Mouse (Mus musculus) heart, postnatal 0 days (tissue): ENCODE measurements at regions not wholly inside any gene's neighbourhood (a gene's known extent, or its start where the extent isn't known, plus 50 kb on each side); places are given as distances from the start of the nearest gene placed in this dataset.

Experiments
- ATAC-seq: fragments of 200-750 bp; cut with Nextera tagmentation; 2 replicates; pipeline ENCODE4 v1.8.0; 2017; ENCODE audit warnings: low read depth, moderate number of reproducible peaks, moderate library complexity; ENCODE audit not compliant: insufficient read depth
- DNase-seq: peaks from one replicate; pipeline ENCODE4 v3.0.0-alpha.2; 2016; ENCODE audit warnings: low spot score
- H3K27ac ChIP-seq: fragments of 300-500 bp; sonication (generic); 2 replicates; pipeline ENCODE4 v1.5.1; 2014; ENCODE audit warnings: low read depth, mild to moderate bottlenecking
- H3K27me3 ChIP-seq: fragments of 300-500 bp; sonication (generic); 2 replicates; pipeline ENCODE4 v1.6.1; 2014; ENCODE audit warnings: low read length, mixed read lengths; ENCODE audit not compliant: control insufficient read depth, insufficient read depth
- H3K36me3 ChIP-seq: fragments of 300-500 bp; sonication (generic); replicated peaks from 2 replicates; pipeline ENCODE4 v1.6.1; 2014; ENCODE audit warnings: low read length, mixed read lengths; ENCODE audit not compliant: control insufficient read depth, insufficient read depth
- H3K4me1 ChIP-seq: fragments of 300-500 bp; sonication (generic); 2 replicates; pipeline ENCODE4 v1.6.1; 2014; ENCODE audit warnings: antibody characterized with exemption; ENCODE audit not compliant: control insufficient read depth, insufficient read depth
- H3K4me2 ChIP-seq: fragments of 300-500 bp; sonication (generic); 2 replicates; pipeline ENCODE4 v1.6.1; 2014; ENCODE audit warnings: low read depth, mild to moderate bottlenecking, low read length, moderate library complexity
- H3K4me3 ChIP-seq: fragments of 300-500 bp; sonication (generic); 2 replicates; pipeline ENCODE4 v1.5.1; 2014; ENCODE audit warnings: low read depth, low read length
- H3K9ac ChIP-seq: fragments of 300-500 bp; sonication (generic); replicated peaks from 2 replicates; pipeline ENCODE4 v1.6.1; 2014; ENCODE audit warnings: low read depth, low read length, mixed read lengths
- H3K9me3 ChIP-seq: fragments of 300-500 bp; sonication (generic); replicated peaks from 2 replicates; pipeline ENCODE4 v1.6.1; 2016; ENCODE audit warnings: low read length; ENCODE audit not compliant: control insufficient read depth
- CTCF ChIP-seq: IDR thresholded peaks from 2 replicates; pipeline ENCODE4 v1.5.1; 2016; ENCODE audit warnings: antibody characterized with exemption, control low read depth, low read depth
- EP300 ChIP-seq: IDR thresholded peaks from 2 replicates; pipeline ENCODE4 v1.6.1; 2016; ENCODE audit warnings: antibody characterized with exemption, low read depth
- WGBS: fragments of 180-500 bp; shearing (Covaris S2); extraction: QIAGEN DNeasy Blood & Tissue Kit; methylation state at CpG from one replicate; pipeline ENCODE4 v1.1.7; 2014; 5-methylcytosine and 5-hydroxymethylcytosine counted together

- 54% methylated on average over 2 of the region's 2 CpGs for WGBS
- Histone ChIP-seq H3K4me2 (no peak overlapping the region), H3K27ac (no peak overlapping the region), H3K27me3 (no peaks in the 10 kb centered on the region), H3K9ac (no peak overlapping the region), H3K36me3 (no peaks in the 10 kb centered on the region), H3K9me3 (no peaks in the 10 kb centered on the region), H3K4me1 (no peaks in the 10 kb centered on the region), H3K4me3 (no peak overlapping the region)
- ATAC-seq, result no peak
- TF ChIP-seq EP300 (no peak), CTCF (no peak)
- no peak for DNase-seq
Observed at GRCm38 (mm10) chr15:28823526-28823925, 620.0 kb downstream of the Dnah5 start.

- H3K27me3 ChIP-seq, result no peaks in the 10 kb centered on the region
- DNase-seq (no peak), ATAC-seq (no peak)
- no peak overlapping the region for H3K4me2 ChIP-seq
- no peaks in the 10 kb centered on the region for H3K36me3 ChIP-seq
- no peak overlapping the region for H3K4me3 ChIP-seq
- H3K4me1 ChIP-seq, result no peaks in the 10 kb centered on the region
- 66% methylated on average over 4 of the region's 4 CpGs for WGBS
- no peaks in the 10 kb centered on the region for H3K9me3 ChIP-seq
- H3K9ac ChIP-seq, result no peak overlapping the region
- H3K27ac ChIP-seq, result no peak overlapping the region
- TF ChIP-seq EP300, result no peak
- no peak for TF ChIP-seq CTCF
Observed at GRCm38 (mm10) chr15:28834831-28835230, 631.3 kb downstream of the Dnah5 start.

GRCm38 (mm10) chr15:28840322-28840721 lies 636.8 kb downstream of the Dnah5 start:
- WGBS, result 92% methylated on average over 1 of the region's 1 CpGs
- no peak for TF ChIP-seq CTCF
- TF ChIP-seq EP300, result no peak

GRCm38 (mm10) chr15:28856419-28856818 lies 652.9 kb downstream of the Dnah5 start:
- no peaks in the 10 kb centered on the region for H3K4me1 ChIP-seq
- no peak overlapping the region for H3K27ac ChIP-seq
- H3K9ac ChIP-seq, result no peak overlapping the region
- no peak overlapping the region for H3K4me2 ChIP-seq
- H3K9me3 ChIP-seq, result no peaks in the 10 kb centered on the region
- no peak for ATAC-seq
- no peak overlapping the region for H3K4me3 ChIP-seq
- DNase-seq, result no peak
- no peak for TF ChIP-seq EP300
- no peak for TF ChIP-seq CTCF
- WGBS, result 60% methylated on average over 2 of the region's 2 CpGs
- no peaks in the 10 kb centered on the region for H3K27me3 ChIP-seq
- no peaks in the 10 kb centered on the region for H3K36me3 ChIP-seq

More at GRCm38 (mm10) chr15:28840322-28840721, 636.8 kb downstream of the Dnah5 start:
- DNase-seq (no peak), ATAC-seq (no peak)
- no peaks in the 10 kb centered on the region for H3K27me3 ChIP-seq
- H3K4me1 ChIP-seq, result no peaks in the 10 kb centered on the region
- H3K4me3 ChIP-seq, result no peak overlapping the region
- H3K27ac ChIP-seq, result no peak overlapping the region
- no peaks in the 10 kb centered on the region for H3K9me3 ChIP-seq
- H3K4me2 ChIP-seq, result no peak overlapping the region
- H3K36me3 ChIP-seq, result no peaks in the 10 kb centered on the region
- no peak overlapping the region for H3K9ac ChIP-seq

- Histone ChIP-seq H3K4me1 (no peaks in the 10 kb centered on the region), H3K9me3 (no peaks in the 10 kb centered on the region), H3K9ac (no peak overlapping the region), H3K4me2 (no peak overlapping the region), H3K36me3 (no peaks in the 10 kb centered on the region), H3K4me3 (no peak overlapping the region), H3K27me3 (no peaks in the 10 kb centered on the region), H3K27ac (no peak overlapping the region)
- DNase-seq (no peak), ATAC-seq (no peak)
- TF ChIP-seq CTCF, result no peak
- TF ChIP-seq EP300, result no peak
- 68% methylated on average over 2 of the region's 2 CpGs for WGBS
Observed at GRCm38 (mm10) chr15:28858176-28858575, 654.6 kb downstream of the Dnah5 start.

GRCm38 (mm10) chr15:28864101-28864500 lies 660.5 kb downstream of the Dnah5 start:
- DNase-seq (no peak), ATAC-seq (no peak)
- TF ChIP-seq EP300 (no peak), CTCF (no peak)
- 0 out of 2 replicates have a peak, but pooled peaks cover 7% of the 10 kb centered on the region for H3K4me1 ChIP-seq
- H3K27me3 ChIP-seq, result no peaks in the 10 kb centered on the region
- no peak overlapping the region for H3K4me2 ChIP-seq
- H3K9ac ChIP-seq, result no peak overlapping the region
- H3K27ac ChIP-seq, result no peak overlapping the region
- H3K36me3 ChIP-seq, result no peaks in the 10 kb centered on the region
- H3K9me3 ChIP-seq, result no peaks in the 10 kb centered on the region
- H3K4me3 ChIP-seq, result no peak overlapping the region
- WGBS, result 37% methylated on average over 1 of the region's 1 CpGs
